Mouse (Mus musculus): ENCODE measurements around the gene Cox4i2. TPM values are rescaled to one million over a fixed set of nuclear protein-coding genes. Genes with fewer than 3 reads are reported as not detected.

The Cox4i2 gene
- polyA plus RNA-seq, 1 experiment from 2014 or later: 4.2 TPM

DNA sequence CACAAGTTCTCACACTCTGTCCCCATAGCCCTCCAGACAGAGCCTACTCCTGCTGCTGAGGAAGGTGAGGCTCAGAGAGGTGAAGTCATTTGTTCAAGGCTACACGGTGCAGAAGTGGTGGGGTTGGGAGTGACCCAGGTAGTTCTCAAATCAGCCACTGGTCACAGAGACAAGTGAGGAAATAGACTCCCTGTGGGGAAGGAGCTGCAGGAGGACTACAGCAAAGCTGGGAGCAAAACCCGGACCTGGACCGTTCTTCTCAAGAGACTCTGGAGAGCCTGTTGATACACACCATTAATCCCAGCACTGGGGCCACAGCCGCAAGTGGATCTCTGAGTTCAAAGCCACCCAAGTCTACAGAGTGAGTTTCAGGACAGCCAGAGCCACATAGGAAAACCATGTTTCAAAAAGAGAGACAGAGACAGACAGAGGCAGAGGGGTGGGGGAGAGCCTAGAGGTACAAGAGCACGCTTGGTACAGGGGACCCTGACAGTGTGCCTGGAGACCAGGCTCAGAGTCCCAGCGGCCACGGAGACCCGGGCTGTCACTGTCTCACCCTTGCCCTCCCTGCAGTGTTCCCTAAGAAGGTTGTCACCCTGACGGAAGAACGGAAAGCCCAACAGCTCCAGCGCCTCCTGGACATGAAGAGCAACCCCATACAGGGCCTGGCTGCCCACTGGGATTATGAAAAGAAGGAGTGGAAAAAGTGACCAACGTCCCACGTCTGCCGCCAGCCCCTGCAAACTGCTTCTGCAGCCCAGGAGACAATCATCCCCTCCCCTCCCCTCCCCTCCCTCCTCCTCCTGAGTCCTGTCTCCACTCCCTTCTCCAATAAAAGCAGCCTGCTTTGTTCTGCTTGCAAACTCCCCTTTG, 10.4 kb downstream of the Cox4i2 start:
- H3K27me3 ChIP-seq (ENCODE audit: low read depth, poor library complexity, severe bottlenecking): no peaks in the 10 kb centered on the region
- H3K36me3 ChIP-seq: no peaks in the 10 kb centered on the region
- peak overlapping the region; percentile 37 for H3K4me3 ChIP-seq
- WGBS: 5% methylated on average over 14 of the region's 14 CpGs
- no peaks in the 10 kb centered on the region for H3K9me3 ChIP-seq (replicated peaks)
- peak overlapping the region; percentile 63 for H3K27ac ChIP-seq (replicated peaks)
- DNase-seq (ENCODE audit: low spot score): peak; percentile 37
- H3K4me1 ChIP-seq: peaks cover 31% of the 10 kb centered on the region

DNA sequence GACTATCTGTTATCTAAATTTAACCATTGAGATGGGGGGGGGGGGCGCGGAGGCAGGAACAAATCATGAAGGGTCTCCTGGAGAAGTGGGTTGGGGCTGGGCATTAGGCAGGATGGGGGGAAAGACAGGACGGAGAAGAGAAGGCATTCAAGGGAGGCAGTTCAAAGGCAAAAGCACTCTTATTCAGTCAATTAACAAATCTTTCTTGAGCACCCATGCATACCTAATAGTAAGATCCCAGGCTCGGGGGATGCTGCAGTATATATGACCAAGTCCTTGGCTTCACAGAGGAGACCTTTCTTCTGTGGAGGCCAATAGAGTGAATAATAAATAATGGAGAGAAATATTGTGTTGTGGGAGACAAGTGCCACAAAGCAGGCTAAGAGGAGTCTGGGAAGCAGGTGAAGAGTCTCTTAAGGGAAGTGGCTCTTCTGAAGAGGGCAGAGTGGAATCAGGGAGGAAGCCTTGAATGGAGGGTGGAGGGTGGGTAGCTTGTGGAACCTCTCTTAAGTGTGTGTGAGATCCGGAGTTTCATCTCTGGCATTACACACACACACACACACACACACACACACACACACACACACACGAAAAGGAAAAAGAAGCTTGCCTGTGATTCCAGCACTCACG, 11.2 kb downstream of the Cox4i2 start:
- H3K4me1 ChIP-seq: peaks cover 31% of the 10 kb centered on the region
- peak overlapping the region; percentile 37 for H3K4me3 ChIP-seq
- WGBS: 27% methylated on average over 7 of the region's 7 CpGs
- H3K27me3 ChIP-seq (ENCODE audit: low read depth, poor library complexity, severe bottlenecking): no peaks in the 10 kb centered on the region
- H3K9me3 ChIP-seq (replicated peaks): no peaks in the 10 kb centered on the region
- no peak for DNase-seq (ENCODE audit: low spot score)
- H3K27ac ChIP-seq (replicated peaks): peak overlapping the region; percentile 63
- H3K36me3 ChIP-seq: no peaks in the 10 kb centered on the region

DNA sequence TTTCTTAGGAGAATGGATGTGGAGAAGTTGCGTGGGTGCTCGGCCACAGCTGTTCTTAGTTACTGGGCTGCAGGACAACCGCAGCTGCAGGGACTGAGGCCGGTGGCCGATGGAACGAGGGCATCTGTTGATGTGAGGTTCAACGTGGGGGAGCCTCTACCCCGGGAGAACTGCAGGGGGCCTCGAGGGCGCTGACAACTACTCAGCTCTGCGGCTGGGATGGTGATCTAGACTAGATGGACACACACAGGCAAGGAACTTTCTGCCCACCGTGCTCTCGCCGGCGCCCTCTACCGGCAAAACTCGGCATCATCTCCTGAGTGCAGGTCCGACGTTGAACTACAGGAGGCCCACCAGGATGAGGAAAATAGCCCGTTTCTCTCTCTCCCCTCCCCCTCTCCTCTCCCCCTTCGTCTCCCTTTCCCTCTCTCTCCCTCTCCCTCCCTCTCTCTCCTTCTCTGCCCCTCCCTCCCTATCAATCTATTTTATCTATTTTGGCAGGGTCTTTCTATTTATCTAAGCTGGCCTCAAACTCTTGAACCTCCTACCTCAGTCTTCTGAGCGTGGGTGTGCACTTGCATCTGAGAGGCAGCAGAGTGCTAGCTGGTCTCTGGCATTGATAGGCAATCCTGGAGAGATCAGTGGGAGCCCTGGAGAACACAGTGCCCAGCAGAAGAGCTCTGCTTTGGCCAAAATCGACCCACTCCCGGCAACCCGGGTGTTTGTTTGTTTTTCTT, 12.6 kb downstream of the Cox4i2 start:
- peak overlapping the region; percentile 64 for H3K27ac ChIP-seq (replicated peaks)
- no peaks in the 10 kb centered on the region for H3K36me3 ChIP-seq
- no peaks in the 10 kb centered on the region for H3K27me3 ChIP-seq (ENCODE audit: low read depth, poor library complexity, severe bottlenecking)
- 23% methylated on average over 25 of the region's 25 CpGs for WGBS
- no peak overlapping the region for H3K4me3 ChIP-seq
- H3K9me3 ChIP-seq (replicated peaks): no peaks in the 10 kb centered on the region
- DNase-seq (ENCODE audit: low spot score): peak; percentile 90
- peaks cover 31% of the 10 kb centered on the region for H3K4me1 ChIP-seq

DNA sequence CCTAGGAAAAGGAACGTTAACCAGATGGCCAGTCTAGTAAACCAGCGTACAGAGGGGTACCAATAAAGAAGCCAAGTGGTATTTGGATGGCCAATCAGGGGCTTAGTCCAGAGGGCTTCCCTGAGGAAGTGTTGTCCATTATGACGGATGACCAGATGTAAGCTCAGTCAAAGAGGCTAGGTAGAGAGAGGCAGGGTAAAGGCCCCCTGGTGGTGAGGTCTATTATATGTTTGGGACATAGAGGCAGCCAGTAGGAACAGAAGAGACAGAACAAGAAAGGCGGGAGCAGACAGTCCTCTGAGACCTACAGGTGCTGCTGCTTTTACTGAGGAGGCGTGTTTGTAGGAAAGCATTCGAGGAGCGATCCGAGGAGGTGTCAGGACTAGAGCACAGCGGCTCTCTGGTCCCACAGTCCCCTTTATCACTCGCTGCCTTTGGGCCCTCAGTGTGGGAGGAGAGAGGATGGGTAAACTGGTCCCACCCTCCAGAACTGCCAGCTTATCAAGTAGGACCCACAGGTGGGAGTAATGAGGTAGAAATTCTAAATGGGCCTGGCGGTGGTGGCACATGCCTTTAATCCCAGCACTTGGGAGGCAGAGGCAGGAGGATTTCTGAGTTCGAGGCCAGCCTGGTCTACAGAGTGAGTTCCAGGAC, 13.8 kb downstream of the Cox4i2 start:
- H3K9me3 ChIP-seq (replicated peaks): no peaks in the 10 kb centered on the region
- peaks cover 31% of the 10 kb centered on the region for H3K4me1 ChIP-seq
- no peaks in the 10 kb centered on the region for H3K36me3 ChIP-seq
- H3K4me3 ChIP-seq: no peak overlapping the region
- no peak overlapping the region for H3K27ac ChIP-seq (replicated peaks)
- H3K27me3 ChIP-seq (ENCODE audit: low read depth, poor library complexity, severe bottlenecking): no peaks in the 10 kb centered on the region
- DNase-seq (ENCODE audit: low spot score): peak; percentile 54
- 65% methylated on average over 12 of the region's 12 CpGs for WGBS

DNA sequence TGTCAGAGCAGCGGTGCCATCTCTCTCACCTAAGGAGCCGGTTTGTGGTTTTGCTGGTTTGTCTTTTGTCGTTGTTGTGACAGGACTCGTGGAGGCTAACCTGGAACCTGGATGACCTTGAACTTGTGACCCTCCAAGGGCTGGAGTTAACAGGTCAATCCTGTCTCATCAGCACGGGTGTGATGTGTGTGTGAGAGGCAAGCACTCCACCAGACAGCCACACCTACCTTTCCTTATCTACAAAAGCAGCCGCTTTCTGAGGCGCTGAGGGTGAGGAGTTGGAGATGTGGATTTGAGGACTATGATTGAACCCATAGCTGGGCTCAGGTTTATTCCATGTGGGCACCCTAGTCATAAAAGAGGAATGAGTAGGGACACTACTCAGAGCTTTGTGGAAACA, 15.7 kb downstream of the Cox4i2 start:
- H3K4me1 ChIP-seq: peaks cover 20% of the 10 kb centered on the region
- H3K27ac ChIP-seq (replicated peaks): no peak overlapping the region
- no peak for DNase-seq (ENCODE audit: low spot score)
- H3K9me3 ChIP-seq (replicated peaks): no peaks in the 10 kb centered on the region
- H3K4me3 ChIP-seq: no peak overlapping the region
- H3K36me3 ChIP-seq: no peaks in the 10 kb centered on the region
- no peaks in the 10 kb centered on the region for H3K27me3 ChIP-seq (ENCODE audit: low read depth, poor library complexity, severe bottlenecking)
- WGBS: 89% methylated on average over 7 of the region's 7 CpGs

DNA sequence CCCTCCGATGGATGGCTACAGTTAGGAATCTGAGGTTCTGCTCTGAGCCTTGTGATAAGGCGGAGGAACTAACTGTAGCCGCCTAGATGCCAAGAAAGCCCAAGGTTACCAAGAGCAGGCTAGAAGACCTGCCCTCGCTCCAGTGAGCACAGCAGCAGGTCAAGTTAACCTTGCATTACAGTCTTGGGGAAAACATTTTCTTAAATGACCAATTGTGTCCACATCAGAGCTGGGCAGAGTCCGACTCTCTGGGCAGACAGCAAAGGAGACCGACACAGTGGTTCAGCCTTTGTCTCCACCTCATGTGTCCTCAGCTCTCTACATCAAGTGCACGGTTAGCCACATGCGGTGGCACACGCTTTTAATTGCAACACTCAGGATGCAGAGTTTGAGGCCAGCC, 17.6 kb downstream of the Cox4i2 start:
- no peak overlapping the region for H3K4me3 ChIP-seq
- no peaks in the 10 kb centered on the region for H3K9me3 ChIP-seq (replicated peaks)
- H3K27me3 ChIP-seq (ENCODE audit: low read depth, poor library complexity, severe bottlenecking): no peaks in the 10 kb centered on the region
- H3K4me1 ChIP-seq: peaks cover 4% of the 10 kb centered on the region
- DNase-seq (ENCODE audit: low spot score): no peak
- no peaks in the 10 kb centered on the region for H3K36me3 ChIP-seq
- WGBS: 96% methylated on average over 9 of the region's 9 CpGs
- no peak overlapping the region for H3K27ac ChIP-seq (replicated peaks)

DNA sequence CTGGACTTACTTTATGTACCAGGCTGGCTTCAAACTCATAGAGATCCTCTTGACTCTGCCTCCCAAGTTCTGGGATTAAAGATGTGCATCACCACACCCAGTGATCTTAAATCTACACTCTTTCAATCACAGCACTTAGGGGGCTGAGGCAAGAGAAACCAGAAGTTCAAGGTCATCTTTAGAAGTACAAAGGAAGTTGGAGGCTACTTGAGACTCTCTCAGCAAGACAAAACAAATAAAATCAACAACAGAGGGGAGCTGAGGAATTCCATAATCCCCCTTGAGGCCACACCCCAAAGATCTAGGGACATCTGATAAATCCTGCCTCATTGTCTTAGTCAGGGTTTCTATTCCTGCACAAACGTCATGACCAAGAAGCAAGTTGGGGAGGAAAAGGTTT, 18.3 kb downstream of the Cox4i2 start:
- H3K27me3 ChIP-seq (ENCODE audit: low read depth, poor library complexity, severe bottlenecking): no peaks in the 10 kb centered on the region
- no peaks in the 10 kb centered on the region for H3K36me3 ChIP-seq
- H3K9me3 ChIP-seq (replicated peaks): no peaks in the 10 kb centered on the region
- no peak for DNase-seq (ENCODE audit: low spot score)
- H3K4me1 ChIP-seq: no peaks in the 10 kb centered on the region
- no peak overlapping the region for H3K27ac ChIP-seq (replicated peaks)
- no peak overlapping the region for H3K4me3 ChIP-seq
- 19% methylated on average over 1 of the region's 1 CpGs for WGBS

DNA sequence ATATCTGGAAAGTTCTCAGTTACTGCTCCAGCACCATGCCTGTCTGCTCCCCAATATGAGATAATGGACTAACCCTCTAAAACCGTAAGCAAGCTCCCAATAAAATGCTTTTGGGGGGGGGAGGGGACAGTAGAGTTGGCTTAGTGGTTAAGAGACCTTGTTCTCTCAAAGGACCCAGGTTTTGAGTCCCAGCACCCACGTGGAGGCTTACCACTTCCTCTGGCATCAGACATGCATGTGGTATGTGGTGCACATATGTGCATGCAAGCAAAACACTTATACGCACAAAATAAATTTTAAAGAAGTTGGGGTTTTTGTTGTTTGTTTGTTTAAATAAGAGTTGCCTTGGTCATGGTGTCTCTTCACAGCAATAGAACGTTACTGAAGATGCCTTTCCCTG, 21.4 kb downstream of the Cox4i2 start:
- DNase-seq (ENCODE audit: low spot score): no peak
- Histone ChIP-seq H3K27me3 (ENCODE audit: low read depth, poor library complexity, severe bottlenecking) (no peaks in the 10 kb centered on the region), H3K36me3 (peaks cover 13% of the 10 kb centered on the region), H3K27ac (replicated peaks) (no peak overlapping the region), H3K4me1 (no peaks in the 10 kb centered on the region), H3K9me3 (replicated peaks) (no peaks in the 10 kb centered on the region), H3K4me3 (no peak overlapping the region)
- 82% methylated on average over 4 of the region's 4 CpGs for WGBS

DNA sequence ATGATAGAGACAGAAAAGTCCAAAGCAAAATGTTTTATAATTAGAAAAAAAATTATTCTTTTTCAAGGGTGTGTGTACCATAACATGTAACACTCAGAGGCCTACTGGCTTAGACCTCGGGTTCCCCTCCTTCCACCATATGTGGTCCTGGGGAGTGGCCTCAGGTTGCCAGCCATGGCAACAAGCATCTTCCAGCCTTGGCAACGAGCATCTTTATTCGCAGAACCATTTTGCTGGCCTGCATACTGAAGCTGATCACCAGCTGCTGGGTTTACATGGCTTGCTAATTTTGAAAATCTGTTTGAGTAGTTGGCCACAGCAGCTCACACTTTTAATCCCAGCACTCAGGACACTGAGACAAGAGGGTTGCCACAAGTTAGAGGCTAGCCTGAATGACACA, 22.0 kb downstream of the Cox4i2 start:
- Histone ChIP-seq H3K4me1 (no peaks in the 10 kb centered on the region), H3K36me3 (peaks cover 20% of the 10 kb centered on the region), H3K27me3 (ENCODE audit: low read depth, poor library complexity, severe bottlenecking) (no peaks in the 10 kb centered on the region), H3K4me3 (no peak overlapping the region), H3K9me3 (replicated peaks) (no peaks in the 10 kb centered on the region), H3K27ac (replicated peaks) (no peak overlapping the region)
- WGBS: 85% methylated on average over 3 of the region's 3 CpGs
- no peak for DNase-seq (ENCODE audit: low spot score)

DNA sequence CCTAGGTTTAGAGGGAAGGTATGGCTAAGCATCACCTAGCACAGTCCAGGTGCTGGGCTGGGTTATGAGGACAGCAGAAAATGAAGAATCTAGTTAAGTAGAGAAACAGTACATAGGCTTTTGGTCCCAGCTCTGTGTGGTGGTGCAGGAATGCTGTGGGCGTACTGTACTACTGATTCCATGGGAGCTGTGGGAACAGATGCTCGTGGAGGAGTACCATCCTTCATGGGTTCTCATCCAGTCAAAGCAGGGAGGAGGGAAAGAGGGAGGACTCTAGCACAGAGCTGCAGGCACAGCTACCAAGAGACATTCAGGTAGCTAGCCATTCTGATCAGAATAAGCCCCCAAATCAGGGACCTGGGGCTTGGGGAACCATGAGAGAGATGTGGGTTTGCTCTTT, 22.5 kb downstream of the Cox4i2 start:
- Histone ChIP-seq H3K4me1 (peaks cover 3% of the 10 kb centered on the region; the same call in 1 of the 2 replicates), H3K36me3 (peaks cover 24% of the 10 kb centered on the region), H3K27ac (replicated peaks) (no peak overlapping the region), H3K27me3 (ENCODE audit: low read depth, poor library complexity, severe bottlenecking) (no peaks in the 10 kb centered on the region), H3K9me3 (replicated peaks) (no peaks in the 10 kb centered on the region), H3K4me3 (no peak overlapping the region)
- no peak for DNase-seq (ENCODE audit: low spot score)
- 89% methylated on average over 2 of the region's 2 CpGs for WGBS

DNA sequence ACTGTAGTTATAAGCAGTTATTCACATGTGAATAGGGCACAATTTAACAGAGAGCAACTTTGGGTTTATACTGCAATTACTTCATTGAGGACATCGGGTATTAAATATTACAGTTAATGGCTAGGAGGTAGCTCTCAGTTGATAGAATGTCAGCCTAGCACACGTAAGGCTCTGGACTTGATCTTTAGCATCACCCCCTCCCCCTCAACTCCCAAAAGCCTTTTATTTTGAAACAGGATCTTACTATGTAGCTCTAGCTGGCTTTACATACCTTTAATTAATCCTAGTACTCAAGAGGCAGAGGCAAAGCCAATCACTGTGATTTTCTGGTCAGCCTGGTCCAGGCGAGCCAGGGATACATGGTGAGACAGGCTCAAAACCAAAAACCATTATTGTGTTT, 23.1 kb downstream of the Cox4i2 start:
- 88% methylated on average over 3 of the region's 3 CpGs for WGBS
- H3K36me3 ChIP-seq: peaks cover 31% of the 10 kb centered on the region
- H3K4me3 ChIP-seq: no peak overlapping the region
- no peak overlapping the region for H3K27ac ChIP-seq (replicated peaks)
- DNase-seq (ENCODE audit: low spot score): no peak
- no peaks in the 10 kb centered on the region for H3K27me3 ChIP-seq (ENCODE audit: low read depth, poor library complexity, severe bottlenecking)
- H3K9me3 ChIP-seq (replicated peaks): no peaks in the 10 kb centered on the region
- peaks cover 8% of the 10 kb centered on the region for H3K4me1 ChIP-seq

DNA sequence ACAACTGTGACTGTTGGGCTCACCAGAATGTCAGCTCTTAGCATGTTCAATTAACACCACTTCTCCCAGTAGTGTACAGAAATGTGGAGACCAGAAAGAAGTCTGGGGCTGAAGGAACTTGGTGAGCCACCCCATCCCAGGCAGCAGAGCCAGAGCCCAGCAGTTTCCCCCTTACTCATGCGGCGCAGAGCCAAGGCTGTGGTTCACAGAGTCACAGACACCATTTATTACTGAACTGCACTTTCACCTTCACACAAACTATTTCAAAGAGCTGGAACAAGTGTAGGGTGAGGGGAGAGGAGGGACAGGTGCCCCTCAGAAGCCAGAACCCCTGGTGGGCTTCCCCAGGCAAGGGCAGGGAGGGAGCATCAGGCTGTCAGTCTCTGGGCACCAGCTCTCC, 26.5 kb downstream of the Cox4i2 start:
- H3K9me3 ChIP-seq (replicated peaks): no peaks in the 10 kb centered on the region
- DNase-seq (ENCODE audit: low spot score): no peak
- no peaks in the 10 kb centered on the region for H3K27me3 ChIP-seq (ENCODE audit: low read depth, poor library complexity, severe bottlenecking)
- H3K36me3 ChIP-seq: peaks cover 44% of the 10 kb centered on the region
- peaks cover 10% of the 10 kb centered on the region for H3K4me1 ChIP-seq
- 96% methylated on average over 2 of the region's 2 CpGs for WGBS
- no peak overlapping the region for H3K27ac ChIP-seq (replicated peaks)
- H3K4me3 ChIP-seq: no peak overlapping the region
